Mouse (Mus musculus): ENCODE measurements at regions not wholly inside any gene's neighbourhood (a gene's known extent, or its start where the extent isn't known, plus 50 kb on each side); places are given as distances from the start of the nearest gene placed in this dataset.

GRCm38 (mm10) chr8:126703546-126703945 lies 109.8 kb upstream of the Irf2bp2 start:
- Histone ChIP-seq H3K27ac (no peak overlapping the region), H3K4me3 (no peak overlapping the region), H3K4me2 (replicated peaks) (no peak overlapping the region), H3K9ac (no peak overlapping the region), H3K4me1 (peaks cover 6% of the 10 kb centered on the region), H3K9me3 (no peaks in the 10 kb centered on the region), H3K36me3 (no peaks in the 10 kb centered on the region), H3K27me3 (replicated peaks) (no peaks in the 10 kb centered on the region)
- ATAC-seq (ENCODE audit: low FRiP score, low read depth) = no peak
- 92% methylated on average over 5 of the region's 5 CpGs for WGBS

- Histone ChIP-seq H3K27me3 (replicated peaks) (no peaks in the 10 kb centered on the region), H3K27ac (no peak overlapping the region)
- WGBS = 87% methylated on average over 6 of the region's 6 CpGs
Measured at GRCm38 (mm10) chr8:126702294-126702693, 108.5 kb upstream of the Irf2bp2 start.

GRCm38 (mm10) chr8:126699389-126699775 lies 105.6 kb upstream of the Irf2bp2 start:
- H3K27me3 ChIP-seq (replicated peaks) = no peaks in the 10 kb centered on the region
- H3K27ac ChIP-seq = no peak overlapping the region
- no peaks in the 10 kb centered on the region for H3K9me3 ChIP-seq
- H3K4me1 ChIP-seq = peaks cover 6% of the 10 kb centered on the region
- no peak overlapping the region for H3K9ac ChIP-seq
- H3K4me3 ChIP-seq = no peak overlapping the region
- 54% methylated on average over 6 of the region's 6 CpGs for WGBS
- H3K36me3 ChIP-seq = no peaks in the 10 kb centered on the region
- ATAC-seq (ENCODE audit: low FRiP score, low read depth) = no peak
- H3K4me2 ChIP-seq (replicated peaks) = no peak overlapping the region

More at GRCm38 (mm10) chr8:126702294-126702693, 108.5 kb upstream of the Irf2bp2 start:
- H3K4me3 ChIP-seq = no peak overlapping the region
- no peak for ATAC-seq (ENCODE audit: low FRiP score, low read depth)
- no peaks in the 10 kb centered on the region for H3K36me3 ChIP-seq
- H3K9me3 ChIP-seq = no peaks in the 10 kb centered on the region
- H3K4me1 ChIP-seq = peaks cover 6% of the 10 kb centered on the region
- H3K4me2 ChIP-seq (replicated peaks) = no peak overlapping the region
- no peak overlapping the region for H3K9ac ChIP-seq

GRCm38 (mm10) chr8:126698601-126699388 lies 105.0 kb upstream of the Irf2bp2 start:
- H3K27ac ChIP-seq = no peak overlapping the region
- 0 out of 2 replicates have a peak, but pooled peaks have one; percentile 33 for ATAC-seq (ENCODE audit: low FRiP score, low read depth)
- 33% methylated on average over 7 of the region's 7 CpGs for WGBS
- peaks cover 6% of the 10 kb centered on the region for H3K4me1 ChIP-seq
- H3K9me3 ChIP-seq = no peaks in the 10 kb centered on the region
- no peak overlapping the region for H3K9ac ChIP-seq
- H3K36me3 ChIP-seq = no peaks in the 10 kb centered on the region
- H3K27me3 ChIP-seq (replicated peaks) = no peaks in the 10 kb centered on the region
- H3K4me2 ChIP-seq (replicated peaks) = peak overlapping the region; percentile 17; the same call in 1 of the 2 replicates
- H3K4me3 ChIP-seq = no peak overlapping the region

GRCm38 (mm10) chr8:126696346-126697010 lies 102.7 kb upstream of the Irf2bp2 start:
- no peaks in the 10 kb centered on the region for H3K36me3 ChIP-seq
- H3K27me3 ChIP-seq (replicated peaks) = no peaks in the 10 kb centered on the region
- WGBS = 87% methylated on average over 7 of the region's 7 CpGs
- ATAC-seq (ENCODE audit: low FRiP score, low read depth) = no peak
- no peaks in the 10 kb centered on the region for H3K9me3 ChIP-seq
- H3K27ac ChIP-seq = no peak overlapping the region
- no peak overlapping the region for H3K9ac ChIP-seq
- H3K4me1 ChIP-seq = peaks cover 6% of the 10 kb centered on the region
- H3K4me3 ChIP-seq = no peak overlapping the region
- no peak overlapping the region for H3K4me2 ChIP-seq (replicated peaks)

- Histone ChIP-seq H3K9me3 (no peaks in the 10 kb centered on the region), H3K4me3 (no peak overlapping the region), H3K36me3 (no peaks in the 10 kb centered on the region), H3K27me3 (replicated peaks) (no peaks in the 10 kb centered on the region), H3K4me1 (peaks cover 6% of the 10 kb centered on the region), H3K9ac (no peak overlapping the region), H3K4me2 (replicated peaks) (no peak overlapping the region), H3K27ac (no peak overlapping the region)
- no peak for ATAC-seq (ENCODE audit: low FRiP score, low read depth)
- 82% methylated on average over 7 of the region's 7 CpGs for WGBS
Measured at GRCm38 (mm10) chr8:126694370-126694769, 100.6 kb upstream of the Irf2bp2 start.

DNA sequence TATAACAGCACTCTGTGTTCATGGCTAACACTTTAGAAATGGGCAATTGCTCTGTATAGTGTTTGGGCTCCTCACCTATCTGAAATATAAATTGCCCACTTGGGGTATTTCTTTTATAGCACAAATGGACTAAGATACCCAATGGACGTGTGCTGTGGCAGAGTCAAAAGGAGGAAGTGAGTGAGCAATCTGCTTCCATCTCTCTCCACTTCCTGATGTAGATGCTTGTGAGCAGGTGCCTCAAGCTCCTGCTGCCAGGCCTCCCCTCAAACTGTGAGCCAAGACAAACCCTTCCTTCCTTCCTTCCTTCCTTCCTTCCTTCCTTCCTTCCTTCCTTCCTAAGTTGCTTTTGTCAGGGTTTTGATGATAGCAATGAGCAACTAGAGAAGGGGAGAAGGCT lies 99.9 kb upstream of the Irf2bp2 start:
- H3K36me3 ChIP-seq = no peaks in the 10 kb centered on the region
- H3K9ac ChIP-seq = no peak overlapping the region
- no peaks in the 10 kb centered on the region for H3K9me3 ChIP-seq
- H3K27ac ChIP-seq = no peak overlapping the region
- H3K4me3 ChIP-seq = no peak overlapping the region
- peaks cover 1% of the 10 kb centered on the region for H3K4me1 ChIP-seq
- no peaks in the 10 kb centered on the region for H3K27me3 ChIP-seq (replicated peaks)
- 81% methylated on average over 1 of the region's 1 CpGs for WGBS
- H3K4me2 ChIP-seq (replicated peaks) = no peak overlapping the region
- no peak for ATAC-seq (ENCODE audit: low FRiP score, low read depth)

- no peak overlapping the region for H3K4me2 ChIP-seq (replicated peaks)
Measured at GRCm38 (mm10) chr8:126692711-126693110, 98.9 kb upstream of the Irf2bp2 start.

DNA sequence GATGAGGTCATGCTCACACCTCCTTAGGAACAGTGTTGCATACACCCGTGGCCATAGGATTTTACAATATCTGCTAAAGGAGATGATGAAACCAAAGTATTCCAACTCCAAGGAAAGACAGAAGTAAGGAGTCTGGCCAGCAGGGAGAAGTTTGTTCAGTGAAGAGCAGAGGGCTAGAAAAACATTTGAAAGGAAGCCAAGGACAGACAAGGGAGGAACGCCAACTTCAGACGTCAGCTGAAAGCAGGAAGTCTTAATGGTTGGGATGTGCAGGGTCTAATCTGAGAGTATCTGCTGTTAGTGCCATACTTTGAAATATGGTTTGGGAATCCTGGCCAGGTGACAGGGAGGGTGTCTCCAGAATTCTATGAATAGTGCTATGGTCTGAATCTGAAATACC lies 98.5 kb upstream of the Irf2bp2 start:
- WGBS = 79% methylated on average over 3 of the region's 3 CpGs
- ATAC-seq (ENCODE audit: low FRiP score, low read depth) = no peak
- H3K4me2 ChIP-seq (replicated peaks) = no peak overlapping the region
- no peak overlapping the region for H3K27ac ChIP-seq
- H3K36me3 ChIP-seq = no peaks in the 10 kb centered on the region
- H3K4me3 ChIP-seq = no peak overlapping the region
- H3K4me1 ChIP-seq = no peaks in the 10 kb centered on the region
- no peaks in the 10 kb centered on the region for H3K27me3 ChIP-seq (replicated peaks)
- H3K9ac ChIP-seq = no peak overlapping the region
- H3K9me3 ChIP-seq = no peaks in the 10 kb centered on the region

More at GRCm38 (mm10) chr8:126692711-126693110, 98.9 kb upstream of the Irf2bp2 start:
- no peaks in the 10 kb centered on the region for H3K27me3 ChIP-seq (replicated peaks)
- no peaks in the 10 kb centered on the region for H3K9me3 ChIP-seq
- H3K4me3 ChIP-seq = no peak overlapping the region
- no peak overlapping the region for H3K9ac ChIP-seq
- H3K27ac ChIP-seq = no peak overlapping the region
- ATAC-seq (ENCODE audit: low FRiP score, low read depth) = no peak
- no peaks in the 10 kb centered on the region for H3K4me1 ChIP-seq
- WGBS = 83% methylated on average over 3 of the region's 3 CpGs
- H3K36me3 ChIP-seq = no peaks in the 10 kb centered on the region

GRCm38 (mm10) chr8:126688450-126688849 lies 94.7 kb upstream of the Irf2bp2 start:
- 75% methylated on average over 5 of the region's 5 CpGs for WGBS
- H3K27me3 ChIP-seq (replicated peaks) = no peaks in the 10 kb centered on the region
- H3K4me1 ChIP-seq = no peaks in the 10 kb centered on the region
- H3K9ac ChIP-seq = no peak overlapping the region
- H3K36me3 ChIP-seq = no peaks in the 10 kb centered on the region
- H3K4me3 ChIP-seq = no peak overlapping the region
- no peaks in the 10 kb centered on the region for H3K9me3 ChIP-seq
- H3K4me2 ChIP-seq (replicated peaks) = no peak overlapping the region
- H3K27ac ChIP-seq = no peak overlapping the region
- ATAC-seq (ENCODE audit: low FRiP score, low read depth) = no peak

- Histone ChIP-seq H3K36me3 (no peaks in the 10 kb centered on the region), H3K4me3 (no peak overlapping the region), H3K9me3 (no peaks in the 10 kb centered on the region), H3K9ac (no peak overlapping the region), H3K27ac (no peak overlapping the region), H3K27me3 (replicated peaks) (no peaks in the 10 kb centered on the region), H3K4me1 (no peaks in the 10 kb centered on the region), H3K4me2 (replicated peaks) (no peak overlapping the region)
- 75% methylated on average over 6 of the region's 6 CpGs for WGBS
- ATAC-seq (ENCODE audit: low FRiP score, low read depth) = no peak
Measured at GRCm38 (mm10) chr8:126688014-126688413, 94.2 kb upstream of the Irf2bp2 start.

DNA sequence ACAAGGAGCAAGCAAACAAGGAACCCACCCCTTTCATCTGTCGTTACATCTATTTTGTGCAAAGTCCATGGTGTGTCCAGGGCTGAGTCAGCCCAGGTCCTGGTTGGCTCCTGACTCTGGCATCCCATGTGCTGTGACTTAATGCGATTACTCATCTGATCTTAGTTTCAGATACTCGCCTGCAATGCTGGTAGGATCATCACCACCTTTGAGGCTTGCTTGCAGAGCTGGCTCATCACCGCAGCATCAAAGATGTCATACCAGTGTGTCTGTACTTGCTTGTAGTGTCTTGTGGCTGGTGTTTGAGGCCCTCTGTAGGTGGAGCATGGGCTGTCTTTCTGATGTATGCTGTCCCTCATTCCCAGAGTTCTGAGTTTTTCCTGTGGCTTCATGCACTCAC lies 93.0 kb upstream of the Irf2bp2 start:
- Histone ChIP-seq H3K27me3 (replicated peaks) (no peaks in the 10 kb centered on the region), H3K9me3 (no peaks in the 10 kb centered on the region), H3K4me1 (no peaks in the 10 kb centered on the region), H3K4me3 (no peak overlapping the region), H3K4me2 (replicated peaks) (no peak overlapping the region), H3K9ac (no peak overlapping the region), H3K27ac (no peak overlapping the region), H3K36me3 (no peaks in the 10 kb centered on the region)
- 91% methylated on average over 4 of the region's 4 CpGs for WGBS
- no peak for ATAC-seq (ENCODE audit: low FRiP score, low read depth)
